Mouse (Mus musculus): Measurements from ENCODE around the gene Clcf1.

Gene Clcf1

DNA sequence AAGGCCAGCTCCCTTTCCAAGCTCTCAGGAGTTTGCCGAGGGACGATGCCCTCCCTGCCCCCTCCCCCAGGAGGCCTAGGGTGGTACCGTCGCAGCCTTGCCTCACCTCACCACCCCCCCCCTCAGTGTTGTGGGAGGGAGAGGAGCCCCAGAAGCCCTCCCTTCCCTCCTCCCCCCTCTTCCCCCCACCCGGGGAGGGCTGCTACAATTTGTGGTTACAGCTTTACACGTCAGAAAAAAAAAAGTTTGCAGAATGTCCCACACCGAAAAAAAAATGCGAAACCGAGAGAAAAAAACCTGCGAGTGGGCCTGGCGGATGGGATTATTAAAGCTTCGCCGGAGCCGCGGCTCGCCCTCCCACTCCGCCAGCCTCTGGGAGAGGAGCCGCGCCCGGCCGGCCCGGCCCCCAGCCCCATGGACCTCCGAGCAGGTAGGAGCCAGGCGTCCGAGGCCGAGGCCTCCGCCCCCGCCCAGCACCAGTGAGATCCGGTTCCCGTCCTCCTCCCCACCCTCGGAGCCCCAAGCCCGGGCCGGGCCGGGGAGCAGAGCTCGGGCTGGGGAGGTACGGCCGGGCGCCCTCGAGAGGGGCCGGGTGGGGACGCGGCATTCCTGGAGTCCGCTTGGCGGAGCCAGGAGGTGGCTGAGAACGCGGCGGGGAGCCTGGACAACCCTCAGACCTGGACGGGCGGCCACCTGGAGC, at the start of gene Clcf1, which contains the start of gene AC109138.7:
Gene Clcf1 (plus strand): TSS at position 168 of the 700 bp plus-strand sequence.
Gene AC109138.7 (plus strand): TSS at position 287 of the 700 bp plus-strand sequence.
- peak; percentile 57 for DNase-seq (ENCODE audit: low spot score)

GRCm38 (mm10) chr19:4164721-4165120, 49.3 kb upstream of the Clcf1 start:
- no peak for DNase-seq (ENCODE audit: low spot score)

GRCm38 (mm10) chr19:4166678-4167476, 47.2 kb upstream of the Clcf1 start:
- DNase-seq (ENCODE audit: low spot score), result no peak

DNA sequence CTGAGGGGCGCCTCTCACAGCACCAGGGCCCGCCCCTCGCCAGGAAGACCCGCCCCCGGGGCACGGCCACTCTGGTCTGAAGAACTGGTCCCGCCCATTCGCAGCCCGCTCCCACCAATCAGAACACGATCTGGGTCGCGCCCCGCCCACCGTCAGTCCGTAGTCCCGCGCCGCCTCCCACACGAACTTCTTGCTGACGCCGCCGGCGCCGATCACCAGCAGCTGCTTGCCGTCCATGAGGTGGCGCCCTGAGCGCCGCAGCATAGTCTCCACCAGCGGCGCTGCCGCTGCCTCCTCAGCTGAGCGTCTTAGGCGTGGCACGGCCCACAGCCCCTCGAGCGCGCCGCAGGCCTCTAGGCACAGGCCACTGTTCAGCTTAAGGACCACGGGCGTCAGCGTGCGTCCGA, 44.7 kb upstream of the Clcf1 start:
- DNase-seq (ENCODE audit: low spot score), result peak; percentile 99

DNA sequence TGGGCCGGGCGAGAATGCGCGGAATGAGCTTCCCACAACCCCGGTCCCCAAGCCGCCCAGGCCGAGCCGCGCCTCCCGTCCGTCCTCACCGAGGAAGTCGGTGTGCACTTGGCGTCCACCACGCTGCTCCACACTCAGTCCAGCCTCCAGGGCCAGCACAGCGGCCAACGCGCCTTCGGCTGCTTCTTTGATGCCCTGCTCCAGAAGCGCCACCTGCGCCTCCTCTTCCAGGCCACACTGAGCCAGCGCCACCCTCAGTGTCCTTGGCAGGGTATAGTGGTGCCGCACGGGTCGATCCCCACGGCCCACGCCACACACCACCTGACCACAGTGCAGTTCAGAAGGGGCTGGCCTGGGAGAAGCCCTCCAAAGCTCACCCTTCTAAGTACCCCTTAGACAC, 44.2 kb upstream of the Clcf1 start:
- DNase-seq (ENCODE audit: low spot score), result no peak

DNA sequence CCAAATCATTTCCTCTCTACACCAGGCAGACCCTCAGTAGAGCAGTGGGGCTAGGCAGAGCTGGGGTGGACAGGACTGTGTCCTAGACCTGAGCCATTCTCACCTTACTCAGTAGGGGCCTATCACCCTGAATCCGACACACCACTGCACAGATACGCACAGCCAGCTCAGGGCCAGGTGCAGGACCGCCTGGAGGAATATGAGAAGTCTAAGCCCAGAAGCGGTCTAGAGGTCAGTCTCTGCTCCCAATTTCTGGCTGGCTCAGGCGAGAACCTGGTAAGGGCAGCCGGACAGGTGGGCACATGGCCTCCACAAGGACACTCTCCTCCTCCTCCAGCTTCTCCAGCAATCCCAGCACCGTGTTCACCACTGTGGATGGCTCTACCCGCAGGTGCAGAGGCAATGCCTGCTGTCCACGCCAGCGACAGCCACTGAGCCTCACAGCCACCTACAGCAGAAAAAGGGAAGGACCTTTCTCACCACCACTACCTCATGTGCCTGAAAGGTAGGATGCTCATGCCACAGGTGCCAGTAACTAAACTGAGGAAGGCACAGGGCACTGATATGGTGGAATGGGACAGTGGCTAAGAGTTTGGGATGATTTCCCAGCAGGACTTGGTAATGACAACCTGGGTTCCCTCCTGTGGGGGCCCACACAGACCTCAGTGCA, 43.2 kb upstream of the Clcf1 start:
- DNase-seq (ENCODE audit: low spot score), result no peak

DNA sequence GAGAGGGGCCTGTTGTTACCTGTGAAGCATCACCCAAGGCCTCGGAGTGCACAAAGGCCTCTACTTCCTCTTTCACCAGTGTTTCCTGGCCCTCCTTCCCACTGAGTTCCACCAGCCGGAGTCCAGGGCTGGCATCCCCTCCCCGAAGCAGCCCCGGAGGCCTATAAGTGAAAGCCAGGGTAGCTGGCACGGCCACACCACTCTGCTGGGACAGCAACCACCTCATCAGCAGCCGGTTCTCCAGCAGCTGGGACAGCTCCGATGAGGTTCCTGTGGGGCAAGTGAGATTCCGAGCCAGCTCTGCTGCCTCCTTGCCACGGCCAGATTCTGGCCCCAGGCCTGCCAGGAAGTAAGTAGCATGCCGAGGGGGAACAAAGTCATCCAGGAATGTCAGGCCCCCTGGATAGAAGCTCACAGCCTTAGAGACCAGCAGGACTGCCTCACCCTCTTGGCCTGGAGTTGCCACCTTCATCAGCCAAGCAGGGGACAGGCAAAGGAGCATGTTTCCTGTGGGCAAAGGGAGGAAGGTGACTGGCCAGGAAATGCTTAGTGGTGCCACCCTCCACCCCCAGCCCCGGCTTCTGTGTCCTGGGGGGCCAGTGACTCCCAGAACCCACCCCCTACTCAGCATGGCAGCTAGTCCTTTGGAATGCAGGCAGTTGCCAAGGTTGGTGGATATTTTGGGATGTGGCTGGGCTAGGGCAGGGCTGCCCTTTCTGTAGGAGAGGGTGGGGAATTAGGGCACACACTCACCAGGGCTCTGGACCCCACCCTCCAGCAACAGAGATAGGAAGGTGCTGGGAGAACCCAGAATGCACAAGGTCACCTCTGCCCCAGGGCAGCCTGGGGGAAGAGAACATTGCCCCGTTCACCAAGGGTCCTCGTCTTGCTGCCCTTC, 42.4 kb upstream of the Clcf1 start:
- DNase-seq (ENCODE audit: low spot score), result no peak

DNA sequence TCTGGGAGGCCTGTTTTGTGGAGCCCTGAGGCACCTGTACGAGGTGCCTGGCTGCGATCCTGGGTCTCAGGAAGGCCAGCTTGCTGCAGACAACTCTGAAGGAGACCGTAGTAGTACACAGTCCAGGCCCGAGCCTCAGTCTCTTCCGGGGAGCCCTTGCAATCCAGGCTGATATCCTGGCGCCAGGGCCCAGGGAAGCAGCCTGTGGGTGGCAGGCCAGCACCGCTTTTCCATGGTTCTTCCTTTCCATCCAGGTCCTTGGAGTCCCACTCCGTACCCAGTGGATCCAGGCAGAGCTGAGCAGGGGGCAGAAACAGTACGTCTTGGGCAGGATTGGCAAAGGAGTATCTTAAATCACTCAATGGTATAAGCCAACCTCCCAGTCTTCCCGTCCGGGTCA, 41.1 kb upstream of the Clcf1 start:
- no peak for DNase-seq (ENCODE audit: low spot score)

DNA sequence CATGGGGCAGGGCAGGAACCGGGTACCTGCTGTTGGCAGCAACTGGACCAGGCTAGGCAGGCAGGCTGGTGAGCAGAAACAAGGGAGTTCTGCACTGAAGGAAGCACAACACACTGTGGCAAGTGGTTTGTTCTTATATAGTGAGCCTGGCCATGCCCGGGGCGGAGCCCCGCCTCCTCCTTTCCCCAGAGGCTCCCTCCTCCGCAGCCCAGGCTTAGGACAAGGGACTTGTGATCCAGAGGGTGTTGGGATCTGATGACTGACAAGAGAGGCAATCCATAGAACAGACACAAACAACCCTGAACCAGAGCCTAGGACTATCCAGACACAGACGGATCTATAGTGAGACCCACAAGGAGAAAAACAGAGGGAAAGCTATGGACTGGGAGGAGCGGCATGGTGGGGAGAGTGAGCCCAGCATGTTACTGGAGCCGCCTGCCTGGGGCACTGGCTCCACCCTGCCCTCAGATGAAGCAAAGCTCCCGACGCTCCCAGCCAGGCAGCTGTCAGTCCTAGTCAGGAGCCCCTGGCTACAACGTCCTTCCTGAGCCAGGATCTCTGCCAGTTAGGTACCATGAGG, 38.6 kb upstream of the Clcf1 start, which contains the start of gene Carns1:
Gene Carns1 (minus strand): TSS at position 112 of the 580 bp plus-strand sequence.
- no peak for DNase-seq (ENCODE audit: low spot score)

- DNase-seq (ENCODE audit: low spot score), result no peak
Measured at GRCm38 (mm10) chr19:4180411-4180810, 33.6 kb upstream of the Clcf1 start.

- no peak for DNase-seq (ENCODE audit: low spot score)
Measured at GRCm38 (mm10) chr19:4181892-4182291, 32.1 kb upstream of the Clcf1 start.

DNA sequence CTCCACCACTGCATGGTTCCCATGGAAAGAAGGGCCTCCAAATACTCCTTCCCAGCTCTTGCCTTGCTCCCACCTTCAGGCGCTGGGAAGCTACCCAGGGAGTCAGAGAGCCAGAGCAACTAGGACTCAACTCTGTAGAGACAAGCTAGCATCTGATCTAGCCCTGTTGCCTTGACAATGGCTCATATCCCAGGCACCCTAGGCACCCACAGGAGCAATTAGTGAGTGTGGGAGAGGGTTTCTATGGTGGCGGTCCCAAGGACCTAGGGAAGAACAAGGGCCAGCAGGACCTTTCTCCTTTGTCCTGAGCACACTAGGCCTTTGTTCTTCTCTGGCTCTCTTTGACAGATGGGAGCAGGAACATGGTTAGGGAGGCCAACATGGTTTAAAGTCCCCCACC, 30.3 kb upstream of the Clcf1 start:
- DNase-seq (ENCODE audit: low spot score), result no peak

DNA sequence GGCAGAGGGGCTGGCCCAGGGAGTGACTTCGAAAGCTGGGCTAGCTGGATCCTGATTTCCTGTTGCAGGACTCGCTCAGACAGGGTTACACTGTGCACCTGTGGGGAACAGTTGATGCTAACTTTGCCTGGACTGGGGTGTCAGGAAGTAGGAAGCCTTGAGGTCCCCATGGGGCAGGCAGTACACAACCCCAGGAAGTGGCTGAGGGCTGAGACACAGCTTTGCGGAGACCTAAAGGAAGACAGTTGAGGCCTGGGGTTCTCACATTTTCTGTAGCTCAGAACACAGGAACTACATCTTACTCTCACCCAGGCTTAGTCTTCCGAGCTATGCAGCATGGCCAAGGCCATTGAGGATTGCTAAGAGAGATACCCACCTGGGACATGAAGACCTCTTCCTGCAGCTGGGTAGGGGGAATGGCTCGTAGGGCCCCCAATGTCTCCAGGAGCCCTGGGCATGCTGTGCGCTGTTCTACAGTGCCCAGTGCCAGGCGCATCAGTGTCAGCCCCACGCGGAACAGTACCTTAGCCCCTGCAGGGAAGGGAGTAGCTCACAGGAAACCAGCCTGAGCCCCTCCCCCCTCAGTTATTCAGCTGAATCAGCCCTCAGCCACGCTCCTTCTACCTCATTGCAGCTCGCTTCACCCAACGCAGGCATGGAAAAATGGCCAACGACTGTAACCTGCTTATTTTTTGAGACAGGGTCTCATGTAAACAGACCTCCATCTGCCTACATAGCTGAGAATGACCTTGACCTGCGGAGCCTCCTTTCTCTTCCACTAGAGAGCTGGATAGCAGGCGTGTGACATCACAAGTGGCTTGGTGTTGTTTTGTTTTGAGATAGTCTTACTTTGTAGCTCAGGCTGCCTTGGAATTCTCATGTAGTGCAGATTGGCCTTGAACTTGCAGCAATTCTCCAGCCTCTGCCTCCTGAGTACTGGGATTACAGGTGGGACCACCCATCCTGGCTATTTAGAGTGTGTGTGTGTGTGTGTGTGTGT, 28.8 kb upstream of the Clcf1 start:
- no peak for DNase-seq (ENCODE audit: low spot score)

GRCm38 (mm10) chr19:4187303-4187702, 26.7 kb upstream of the Clcf1 start:
- DNase-seq (ENCODE audit: low spot score), result no peak

GRCm38 (mm10) chr19:4189051-4189620, 24.9 kb upstream of the Clcf1 start:
- DNase-seq (ENCODE audit: low spot score), result no peak

DNA sequence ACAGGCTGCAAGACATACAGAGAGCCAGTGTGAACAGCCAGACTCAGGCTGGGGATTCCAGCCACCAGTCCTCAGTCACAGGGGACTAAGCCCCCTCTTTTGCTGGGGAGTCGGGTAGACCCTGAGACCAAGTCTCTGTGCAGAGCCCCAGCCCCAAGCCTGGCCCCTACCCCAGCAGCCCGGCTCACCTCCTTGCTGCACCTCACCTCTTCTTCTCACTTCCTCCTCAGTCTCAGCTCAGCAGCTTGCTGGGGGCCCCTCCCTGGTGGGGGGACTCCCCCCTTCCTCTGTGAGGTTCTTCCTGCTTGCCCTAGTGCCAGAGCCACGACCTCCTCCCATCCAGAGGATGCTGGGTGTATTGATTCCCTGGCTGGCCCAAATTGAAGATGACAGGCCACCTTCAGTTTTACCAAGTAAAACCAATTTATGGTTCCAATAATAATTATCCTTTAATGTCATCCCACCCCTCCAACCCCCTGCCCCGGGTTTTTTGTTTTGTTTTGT, 23.2 kb upstream of the Clcf1 start, which contains the start of gene Tbc1d10c:
Gene Tbc1d10c (minus strand): TSS at position 454 of the 504 bp plus-strand sequence.
- DNase-seq (ENCODE audit: low spot score), result no peak

DNA sequence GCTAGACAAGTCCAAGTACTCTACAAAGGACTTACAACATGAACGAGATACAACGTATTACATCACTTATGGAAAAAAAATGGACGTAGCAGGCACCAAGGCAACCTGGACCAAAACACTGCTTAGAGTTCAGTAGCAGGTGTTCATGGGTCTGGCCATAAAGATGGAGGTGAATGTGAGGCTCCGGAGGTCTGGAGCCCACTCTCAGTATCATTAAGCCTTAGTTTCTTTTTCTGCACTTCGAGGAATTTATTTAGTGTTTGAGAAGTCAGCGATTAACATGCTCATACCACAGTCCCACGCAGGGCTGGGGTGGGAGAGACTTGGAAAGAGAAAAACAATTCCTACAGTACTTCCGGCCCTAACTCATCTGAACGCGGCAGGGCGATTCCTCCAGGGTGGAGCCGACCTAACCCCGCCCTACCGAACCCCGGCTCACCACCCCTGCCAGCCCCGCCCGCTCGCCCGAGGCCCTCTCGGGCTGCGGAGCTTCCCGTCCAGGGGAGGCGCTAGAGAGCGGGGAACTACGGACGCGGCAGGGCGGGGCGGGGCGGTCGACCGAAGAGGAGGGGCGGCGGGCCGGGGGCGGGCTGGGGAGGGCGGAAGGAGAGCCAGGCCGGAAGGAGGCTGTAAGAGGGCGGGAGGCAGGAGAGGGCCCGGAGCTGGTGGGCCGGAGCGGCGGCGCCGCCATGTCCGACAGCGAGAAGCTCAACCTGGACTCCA, 22.3 kb upstream of the Clcf1 start, which contains the start of gene Ppp1ca:
Gene Ppp1ca (plus strand): TSS at position 538 of the 723 bp plus-strand sequence.
- peak; percentile 96 for DNase-seq (ENCODE audit: low spot score)

- DNase-seq (ENCODE audit: low spot score), result no peak
Measured at GRCm38 (mm10) chr19:4192251-4192985, 21.6 kb upstream of the Clcf1 start.
